Mouse (Mus musculus) layer of hippocampus, adult 11-12 months (tissue): ENCODE measurements around the gene Wdfy1.

ENCODE experiments used
- DNase-seq: peaks from one replicate; pipeline ENCODE4 v3.0.0; 2022; ENCODE audit warnings: low spot score

The Wdfy1 gene

DNA sequence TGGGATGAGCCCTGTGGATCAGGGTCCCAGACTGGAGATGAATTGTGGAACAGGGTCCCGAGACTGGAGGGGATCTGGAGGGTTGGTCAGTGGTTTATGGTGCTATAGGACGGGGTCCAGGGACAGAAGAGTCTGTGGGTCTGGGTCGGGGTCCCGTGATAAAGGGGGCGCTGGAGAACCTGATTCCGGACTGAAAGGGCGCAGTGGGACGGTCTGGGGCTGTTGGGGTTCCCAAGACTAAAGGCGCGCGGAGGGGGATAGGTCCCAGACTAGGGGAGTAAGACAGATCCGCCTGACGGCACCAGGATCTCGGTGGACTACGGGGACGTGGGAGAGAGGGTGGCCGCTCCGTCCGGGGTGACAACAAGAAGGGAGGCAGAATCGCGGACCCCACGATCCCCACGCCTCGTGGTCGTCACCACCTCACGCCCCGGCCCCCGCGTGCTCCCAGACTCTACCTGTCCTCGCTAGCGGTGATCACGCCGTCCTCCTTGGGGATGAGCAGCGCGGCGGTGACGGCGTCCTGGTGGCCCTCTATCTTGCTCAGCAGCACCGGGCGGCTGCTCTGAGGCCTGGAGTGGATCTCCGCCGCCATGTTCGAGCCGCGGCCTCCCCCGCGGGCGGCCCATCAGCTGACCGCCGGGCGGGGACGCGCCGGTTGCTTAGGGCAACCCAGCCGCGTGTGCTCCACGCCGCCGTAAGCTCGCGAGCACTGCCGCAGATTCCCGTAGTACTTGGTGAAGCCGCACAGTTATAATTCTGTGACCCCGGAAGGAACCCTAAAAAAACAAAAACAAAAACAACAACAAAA is 14.6 kb downstream of the Wdfy1 start:
- peak; percentile 82 for DNase-seq

DNA sequence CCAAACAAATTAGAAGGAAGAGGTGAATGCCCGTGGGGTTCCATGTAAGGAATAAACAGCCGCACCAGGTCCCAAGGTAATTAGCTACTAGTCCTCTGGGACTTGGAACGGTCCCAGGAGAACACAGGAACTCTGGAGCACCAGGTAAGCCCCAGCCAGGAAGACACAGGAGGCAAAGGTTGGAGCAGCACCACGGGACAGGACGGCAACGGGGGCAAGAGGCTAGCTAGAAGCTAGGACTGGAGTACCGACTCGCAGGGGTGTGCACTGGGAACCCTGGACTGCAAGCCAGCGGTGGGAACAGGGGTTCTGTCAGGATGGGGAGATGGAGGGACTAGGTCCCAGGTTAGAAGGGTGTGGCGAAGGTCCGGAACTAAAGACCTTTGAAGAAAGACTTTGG is 15.3 kb downstream of the Wdfy1 start:
- DNase-seq, result no peak

DNA sequence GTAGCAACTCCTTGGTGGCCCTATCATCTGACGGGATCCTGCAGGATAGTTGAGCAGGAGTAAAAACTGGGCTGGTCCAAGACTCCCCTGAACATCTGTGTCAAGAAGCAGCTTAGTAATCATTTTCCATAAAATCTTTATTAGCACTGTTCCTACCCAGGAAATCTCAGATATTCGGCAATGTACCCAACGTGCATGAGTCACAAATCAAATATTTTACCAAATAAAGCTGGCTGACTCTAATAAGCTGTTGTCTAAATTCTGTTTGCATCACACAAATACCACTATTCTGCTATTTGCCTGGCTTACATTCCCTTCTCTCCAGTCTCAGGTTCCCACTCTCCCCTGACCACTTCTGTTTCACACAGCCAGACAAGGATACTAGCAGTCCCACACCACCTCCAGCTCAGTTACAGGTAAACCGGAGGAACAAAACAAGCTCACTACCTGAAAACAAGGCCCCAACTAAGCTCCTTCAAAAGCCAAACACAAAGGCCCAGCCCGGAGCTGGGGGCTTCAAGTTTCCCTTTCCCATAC is 16.4 kb downstream of the Wdfy1 start:
- no peak for DNase-seq

DNA sequence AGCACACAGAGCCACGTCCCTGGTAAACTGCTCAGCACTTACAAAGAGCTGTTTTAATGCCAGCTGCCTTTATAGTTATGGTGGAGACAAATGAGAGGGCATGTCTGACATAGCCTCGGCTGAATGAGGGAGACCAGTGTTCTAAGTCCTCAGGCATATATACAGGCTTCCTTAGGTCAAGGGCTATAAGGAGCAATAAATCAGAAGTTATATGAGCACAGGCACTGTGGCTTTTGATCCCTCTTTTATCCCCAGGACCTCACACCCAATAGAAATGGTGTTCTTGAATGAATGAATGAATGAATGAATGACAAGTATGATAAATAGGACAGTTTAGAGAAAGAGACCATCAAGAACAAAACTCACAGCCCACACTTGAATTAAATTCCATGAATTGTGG is 16.9 kb downstream of the Wdfy1 start:
- no peak for DNase-seq

DNA sequence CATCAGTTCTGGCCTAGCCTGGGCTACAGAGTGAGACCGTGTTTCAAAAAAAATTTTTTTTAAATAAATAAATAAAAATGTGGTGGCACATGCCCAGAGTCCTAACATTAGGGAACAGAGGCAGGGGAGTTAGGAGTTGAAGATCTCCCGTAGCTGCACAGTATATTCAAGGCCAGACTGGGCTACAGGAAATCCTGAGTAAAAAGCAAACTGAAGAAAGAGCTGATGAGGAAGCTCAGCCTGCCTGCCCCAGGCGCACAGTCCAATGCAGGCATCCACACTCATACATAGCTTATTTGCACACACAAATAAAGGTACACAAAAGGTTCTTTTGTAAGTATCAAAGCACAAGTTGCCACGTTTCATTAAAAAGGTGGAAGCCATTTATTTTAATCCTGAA is 18.3 kb downstream of the Wdfy1 start:
- no peak for DNase-seq

DNA sequence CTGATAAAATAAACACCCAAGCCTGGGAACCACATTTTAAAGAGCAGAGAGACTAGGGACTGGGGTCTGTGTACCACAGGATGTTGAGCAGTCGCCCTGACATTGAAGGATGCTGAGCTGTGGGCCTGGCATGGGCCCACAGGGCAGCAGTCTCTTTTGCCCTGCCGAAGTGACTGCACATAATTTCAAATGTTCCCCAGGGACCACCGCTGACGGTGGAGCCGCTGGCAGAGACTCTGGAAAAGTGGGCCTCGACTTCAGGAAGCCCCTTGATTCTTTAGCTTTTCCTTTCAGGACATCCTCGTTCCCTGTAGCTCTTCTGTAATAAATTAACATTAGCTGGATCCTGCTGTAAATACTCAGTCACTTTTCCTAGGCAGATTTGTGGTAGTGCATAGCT is 18.8 kb downstream of the Wdfy1 start:
- DNase-seq, result no peak

DNA sequence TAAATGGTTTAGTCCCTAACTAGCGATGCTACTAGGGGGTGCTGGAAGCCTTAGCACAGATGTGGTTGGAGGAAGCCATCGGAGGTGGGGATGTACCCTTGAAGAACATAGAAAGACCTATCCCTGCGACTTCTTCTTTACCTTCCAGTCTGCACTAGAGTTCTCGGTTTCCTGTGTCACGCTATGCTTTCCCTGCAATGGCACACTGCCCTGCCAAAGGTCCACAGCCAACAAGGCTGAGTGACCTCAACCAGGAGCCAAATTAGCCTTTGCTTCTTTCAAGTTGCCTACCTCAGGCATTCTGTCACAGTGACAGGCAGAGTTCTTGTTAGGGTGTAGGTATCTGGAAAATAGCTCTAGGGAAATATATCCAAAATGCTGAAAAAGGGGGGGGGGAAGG is 19.5 kb downstream of the Wdfy1 start:
- no peak for DNase-seq

DNA sequence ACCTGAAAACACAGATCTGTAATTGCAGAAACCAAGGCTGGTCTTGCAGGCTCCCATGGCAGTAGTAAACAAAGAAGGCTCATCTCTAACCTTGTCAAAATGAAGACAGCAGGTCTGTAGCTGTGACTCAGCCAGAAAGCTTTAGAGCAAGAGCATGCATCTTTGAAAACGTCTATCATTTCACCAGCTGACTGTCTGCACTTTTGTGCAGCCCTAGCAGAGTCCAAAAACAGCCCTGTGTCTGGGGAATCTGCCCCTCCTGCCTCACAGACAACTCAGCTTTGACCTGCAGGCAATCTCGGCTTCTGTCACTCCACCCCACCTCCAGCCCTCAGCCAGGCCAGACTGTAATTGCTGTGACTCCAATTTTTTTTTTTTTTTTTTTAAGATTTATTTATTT is 20.6 kb downstream of the Wdfy1 start:
- DNase-seq, result no peak

DNA sequence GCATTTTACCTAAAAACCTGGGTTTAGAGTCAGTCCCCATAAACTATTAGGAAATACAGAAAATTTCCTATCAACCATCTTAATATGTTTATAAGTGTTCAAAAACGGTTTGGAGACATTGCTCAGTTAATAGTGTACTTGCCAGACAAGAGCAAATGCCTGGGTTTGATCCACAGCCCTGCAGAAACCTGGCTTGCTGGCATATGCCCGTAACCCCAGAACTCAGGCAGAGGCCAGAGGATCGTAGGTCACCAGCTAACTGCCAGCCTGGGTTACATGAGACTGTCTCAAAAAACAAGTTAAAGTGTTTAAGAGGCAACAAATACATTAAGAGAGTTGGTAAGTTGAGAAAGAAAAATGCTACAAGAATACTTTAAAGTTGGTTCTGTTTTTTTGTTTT is 21.0 kb downstream of the Wdfy1 start:
- no peak for DNase-seq

DNA sequence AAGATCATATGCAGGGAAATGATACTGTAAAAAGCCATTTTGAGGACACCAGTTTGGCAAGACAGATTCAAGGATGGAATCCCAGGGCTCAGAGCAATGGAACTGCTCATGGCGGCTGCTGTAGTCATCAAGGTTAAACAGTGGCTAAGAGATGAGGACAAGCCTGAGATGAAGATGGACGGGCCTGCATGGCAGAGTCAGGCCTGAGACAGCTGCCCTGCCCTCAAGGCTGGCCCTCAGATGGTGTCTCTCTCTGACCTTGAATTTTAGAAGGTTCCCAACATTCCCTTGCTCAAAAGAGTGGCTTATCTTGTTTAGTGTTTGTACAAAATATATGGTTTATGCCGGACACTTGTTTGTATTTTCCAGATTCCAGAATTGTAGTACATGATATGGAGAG is 22.5 kb downstream of the Wdfy1 start:
- DNase-seq, result no peak

DNA sequence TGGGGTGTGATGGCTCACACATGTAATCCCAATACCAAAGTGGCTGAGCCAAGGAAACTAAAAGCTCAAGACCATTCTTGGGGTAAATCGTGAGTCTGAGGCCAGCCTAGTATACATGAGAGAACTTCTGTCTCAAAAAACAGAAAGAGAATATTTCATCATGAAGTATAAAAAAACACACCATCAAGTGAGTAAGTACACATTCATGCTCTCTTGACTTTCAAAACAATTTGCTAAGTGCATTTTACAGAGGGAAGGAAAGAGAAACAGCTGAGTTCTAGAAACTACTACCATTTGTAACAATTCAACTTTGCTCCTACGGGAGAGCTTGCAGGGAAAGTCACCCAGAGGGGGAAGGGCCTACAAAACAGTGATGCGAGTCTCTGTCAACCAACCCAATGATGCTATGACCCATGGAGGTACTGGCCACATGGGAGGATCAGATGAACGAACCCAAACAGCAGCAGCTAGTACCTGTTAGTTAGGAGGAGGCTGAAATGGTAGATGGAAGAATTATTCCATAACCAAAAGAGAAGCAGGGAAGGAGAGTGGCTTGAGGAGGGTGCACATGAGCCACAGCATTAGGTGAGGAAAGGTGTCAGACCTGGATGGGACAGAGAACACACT is 23.1 kb downstream of the Wdfy1 start:
- DNase-seq, result no peak

DNA sequence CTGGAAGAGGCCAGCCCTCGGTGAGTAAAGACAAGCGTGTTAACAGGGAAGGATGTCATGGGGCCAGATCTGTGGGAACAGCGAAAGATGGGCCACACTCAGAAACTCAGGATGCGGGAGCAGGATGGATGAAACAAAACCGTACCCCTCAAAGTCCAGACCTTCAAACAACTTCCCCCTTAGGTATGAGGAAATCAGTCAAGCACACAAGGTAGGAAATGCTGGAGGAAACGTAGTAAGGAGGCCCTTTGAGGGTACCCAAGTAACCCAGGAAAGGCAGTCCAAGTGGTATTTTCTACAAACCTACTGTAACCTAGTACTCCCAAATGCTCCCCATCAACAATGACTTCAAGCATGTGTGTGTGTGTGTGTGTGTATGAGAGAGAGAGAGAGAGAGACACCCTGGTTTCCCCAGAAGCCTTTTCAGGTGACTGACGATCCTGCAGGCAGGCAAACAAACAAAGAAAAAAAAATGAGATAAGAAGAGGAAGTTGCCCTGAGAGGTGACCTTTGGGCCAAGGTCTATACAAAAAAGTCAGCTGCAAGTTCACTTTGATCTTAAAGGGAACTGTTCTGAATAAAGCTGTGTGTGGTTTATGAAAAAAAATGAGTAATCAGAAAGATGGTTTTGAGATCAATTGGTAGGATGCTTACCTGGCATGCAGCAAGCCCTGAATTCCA is 23.8 kb downstream of the Wdfy1 start:
- no peak for DNase-seq

DNA sequence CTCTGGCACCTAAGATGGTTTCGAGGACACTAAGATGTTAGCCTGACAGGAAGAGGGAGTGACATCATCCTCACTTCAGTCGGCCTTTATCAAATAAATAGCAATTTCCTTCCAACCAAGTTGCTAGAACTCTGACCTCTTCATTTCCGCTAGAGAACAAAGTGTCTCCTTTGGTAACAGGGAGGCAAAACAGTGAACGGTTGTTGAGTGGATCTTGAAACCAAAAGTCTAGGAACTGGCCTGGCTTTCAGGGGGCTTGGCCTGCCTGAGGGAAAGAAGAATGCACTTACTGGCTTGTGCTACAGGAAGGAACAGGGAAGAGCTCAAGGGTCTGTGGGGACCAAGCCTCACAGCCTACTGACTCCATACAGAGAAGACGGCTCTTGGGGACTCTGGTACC is 24.8 kb downstream of the Wdfy1 start:
- DNase-seq, result no peak

DNA sequence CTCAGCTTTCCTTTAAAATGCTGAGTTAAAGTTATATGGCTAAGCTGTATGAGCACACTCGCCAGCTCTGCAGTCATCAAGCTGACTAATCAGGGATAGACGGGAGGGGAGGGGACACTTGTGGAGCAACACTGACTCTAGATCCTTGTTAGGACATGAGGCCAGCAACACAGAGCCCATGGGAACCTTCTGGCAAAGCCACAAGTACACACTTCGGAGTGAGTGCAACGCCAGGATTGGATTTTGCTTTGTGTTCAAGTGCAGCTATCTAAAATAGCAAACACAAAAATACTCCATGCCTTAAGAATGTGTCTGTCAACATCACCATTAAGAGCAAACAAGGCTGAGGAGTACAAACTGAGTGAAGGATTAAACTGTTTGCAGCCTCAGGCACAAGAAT is 29.9 kb downstream of the Wdfy1 start:
- DNase-seq, result no peak

DNA sequence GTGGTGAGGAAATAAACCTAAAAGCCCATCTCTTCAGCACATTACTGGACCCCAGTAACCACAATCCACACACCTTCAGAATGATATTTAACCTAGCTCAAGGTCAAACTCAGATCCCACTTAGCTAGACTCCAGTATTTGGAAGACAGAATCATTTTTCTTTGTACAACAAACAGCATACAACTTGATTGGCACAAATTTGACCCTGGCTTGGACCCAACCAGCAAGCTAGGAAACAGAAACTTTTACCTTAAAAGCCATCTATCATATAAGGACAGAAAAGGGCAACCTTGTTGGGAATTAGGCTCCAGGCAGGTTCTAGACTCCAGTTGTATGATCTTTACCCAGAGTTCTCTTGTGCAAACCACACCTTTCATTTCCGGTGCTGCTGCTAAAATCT is 32.6 kb downstream of the Wdfy1 start:
- no peak for DNase-seq

DNA sequence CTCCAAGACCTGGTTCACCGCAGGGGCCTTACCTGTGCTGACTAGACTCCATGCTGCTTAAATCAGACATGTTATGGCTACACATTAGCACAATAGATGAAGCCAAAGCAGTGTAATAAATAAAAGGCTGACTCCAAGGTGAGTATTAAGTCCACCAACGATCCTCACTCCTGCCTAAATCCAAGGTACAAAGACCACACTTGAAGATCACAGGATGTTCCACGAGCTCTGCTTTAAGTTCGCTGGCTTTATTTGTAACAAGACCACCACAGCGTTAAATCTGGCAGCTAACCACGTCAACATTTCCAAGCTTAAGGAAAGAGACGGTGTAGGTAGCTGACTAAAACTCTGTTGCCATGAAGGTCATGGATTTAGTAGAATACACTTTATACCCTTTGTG is 33.0 kb downstream of the Wdfy1 start:
- DNase-seq, result no peak

DNA sequence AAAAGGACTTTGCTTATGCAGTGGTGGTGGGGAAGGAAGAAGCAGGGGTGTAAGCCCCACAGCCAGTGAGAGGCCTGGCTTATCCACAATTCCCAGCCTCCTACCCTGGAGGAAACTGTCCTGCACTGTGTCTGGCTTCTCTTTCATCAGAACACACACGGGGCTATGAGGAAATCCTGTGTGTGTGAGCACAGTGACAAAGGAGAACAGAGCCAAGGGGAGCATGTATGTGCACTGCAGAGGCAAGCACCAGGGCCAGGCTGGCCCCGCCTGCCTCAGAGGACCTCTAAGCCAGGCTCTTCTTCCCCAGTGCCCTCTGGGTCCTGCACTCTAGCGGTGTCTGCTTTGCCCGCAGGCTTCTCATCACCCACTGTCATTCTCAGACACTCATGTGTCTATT is 34.9 kb downstream of the Wdfy1 start:
- no peak for DNase-seq

DNA sequence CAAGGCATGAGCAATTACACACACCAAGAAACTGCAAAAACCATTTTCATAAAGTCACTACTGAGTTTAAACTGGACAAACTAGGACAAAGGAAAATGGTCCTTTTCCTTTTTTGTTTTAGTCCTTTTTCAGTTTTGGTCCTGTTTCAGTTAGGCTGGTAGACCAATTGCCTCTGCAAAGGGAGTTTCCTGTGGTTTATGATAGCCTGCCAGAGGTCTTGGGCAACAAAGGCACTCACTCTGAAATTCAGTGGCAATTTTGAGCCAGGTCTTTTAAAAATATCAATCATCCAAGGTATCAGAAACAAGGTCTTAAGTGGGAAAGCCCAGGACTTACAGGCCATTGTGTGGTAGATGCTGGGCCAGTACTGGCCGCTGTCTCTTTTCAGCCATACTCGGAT is 36.2 kb downstream of the Wdfy1 start:
- no peak for DNase-seq

DNA sequence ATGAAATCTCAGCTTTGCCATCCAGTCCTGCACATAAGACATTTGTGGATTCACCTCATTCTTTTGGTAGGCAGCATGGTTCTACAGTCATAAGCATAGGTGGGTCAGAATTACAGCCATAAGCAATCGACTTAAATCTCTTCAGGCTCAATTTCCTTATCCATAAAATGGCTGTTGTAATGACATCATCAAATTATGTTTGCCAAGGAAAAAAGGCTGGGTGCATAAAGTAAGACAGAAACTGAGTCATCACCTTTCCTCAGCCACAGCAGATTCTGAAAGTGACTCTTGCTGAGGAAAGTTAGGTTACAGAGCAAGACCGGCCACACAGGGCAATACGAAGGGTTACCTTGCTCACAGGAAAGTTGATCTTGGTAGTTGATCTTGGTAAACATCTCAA is 39.5 kb downstream of the Wdfy1 start:
- no peak for DNase-seq

DNA sequence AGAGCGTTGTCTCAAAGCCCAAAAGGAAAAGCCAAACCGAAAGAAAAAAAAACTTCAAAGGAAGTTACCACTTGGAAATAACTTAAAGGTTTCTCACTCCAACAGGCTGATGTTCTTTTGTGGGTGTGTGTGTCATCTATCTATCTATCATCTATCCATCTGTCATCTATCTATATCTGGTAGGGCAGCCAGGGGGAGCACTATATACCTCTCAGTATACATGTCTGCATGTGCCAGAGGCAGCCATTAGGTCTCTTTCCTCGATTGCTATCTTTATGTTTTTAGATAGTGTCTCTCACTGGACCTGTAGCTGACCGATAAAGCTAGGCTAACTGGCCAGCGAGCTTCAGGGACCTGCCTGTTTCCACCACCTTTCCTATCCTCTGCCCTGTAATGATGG is 41.1 kb downstream of the Wdfy1 start:
- no peak for DNase-seq

DNA sequence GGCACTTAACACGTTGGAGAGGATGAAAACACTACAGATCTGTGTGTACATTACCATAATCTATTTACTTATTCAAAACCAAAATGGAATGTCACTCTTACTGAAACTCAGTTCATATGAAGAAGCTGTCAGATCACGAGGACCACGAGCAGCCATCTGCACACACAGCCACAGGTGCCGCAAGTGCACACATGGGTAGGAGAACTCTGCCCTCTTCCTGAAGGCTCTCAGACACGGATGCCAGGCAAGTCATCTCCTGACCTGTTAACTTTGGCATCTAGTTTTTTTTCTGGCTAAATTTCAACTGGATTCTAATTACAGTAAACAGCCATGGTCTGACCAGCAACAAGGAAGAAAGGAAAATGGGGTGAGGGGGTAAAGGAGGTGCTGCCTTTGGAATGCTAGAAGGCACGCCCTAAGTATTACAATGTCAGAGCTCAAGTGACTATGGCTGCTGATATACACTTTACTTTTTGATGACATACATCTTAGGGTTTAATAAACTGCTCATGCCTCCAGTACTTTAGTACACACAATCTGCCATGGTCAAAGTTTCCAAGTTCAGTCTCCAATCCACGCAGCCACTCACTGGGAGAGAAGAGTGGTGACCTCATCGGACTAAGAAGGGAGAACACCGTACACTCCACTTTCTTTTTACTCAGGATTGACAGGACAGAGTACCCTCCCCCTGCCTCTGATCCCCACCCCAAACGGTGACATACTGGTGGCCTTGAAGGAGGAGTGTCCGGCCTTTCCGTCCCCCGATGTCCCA is 61.6 kb downstream of the Wdfy1 start:
- no peak for DNase-seq

DNA sequence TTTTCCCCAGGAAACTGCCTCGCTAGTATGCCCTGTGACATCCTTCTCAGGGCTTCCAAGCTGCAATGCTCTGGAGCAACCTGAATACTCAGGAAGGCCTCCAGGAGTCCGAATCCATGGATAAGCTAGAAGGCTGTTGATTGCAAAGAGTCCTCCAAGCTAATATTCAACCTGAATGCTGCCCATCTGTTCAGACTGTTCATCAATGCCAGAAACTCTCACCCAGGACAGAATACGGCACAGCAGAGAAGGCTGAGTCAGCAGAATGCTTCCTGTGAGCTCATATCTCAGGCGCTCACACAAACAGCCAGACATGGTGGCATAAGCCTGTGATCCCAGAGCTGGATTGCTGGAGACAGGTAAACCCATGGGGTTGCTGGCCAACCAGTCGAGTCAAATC is 62.9 kb downstream of the Wdfy1 start:
- no peak for DNase-seq
